Mouse (Mus musculus): Measurements from ENCODE around the gene Golga1. TPM values are rescaled to one million over a fixed set of nuclear protein-coding genes. Genes with fewer than 3 reads are reported as not detected.
"Not testable (repeated sequence)": the region's sequence is repeated elsewhere in the genome, so short reads cannot be mapped to it uniquely, and the experiment has no call there.

The Golga1 gene
- polyA plus RNA-seq, 1 experiment from 2014 or later = 22.7 TPM

- Histone ChIP-seq H3K36me3 (replicated peaks) (peaks cover 88% of the 10 kb centered on the region), H3K4me3 (no peak overlapping the region), H3K4me1 (no peaks in the 10 kb centered on the region), H3K27me3 (ENCODE audit: poor library complexity, severe bottlenecking) (no peaks in the 10 kb centered on the region), H3K27ac (no peak overlapping the region), H3K9me3 (no peaks in the 10 kb centered on the region)
- 95% methylated on average over 1 of the region's 1 CpGs for WGBS
- no peak for DNase-seq (ENCODE audit: extremely low spot score, low spot score)
Observed at GRCm38 (mm10) chr2:39031611-39032010, 33.7 kb downstream of the Golga1 start.

- Histone ChIP-seq H3K4me1 (no peaks in the 10 kb centered on the region), H3K27ac (no peak overlapping the region), H3K36me3 (replicated peaks) (peaks cover 97% of the 10 kb centered on the region), H3K4me3 (no peak overlapping the region), H3K9me3 (no peaks in the 10 kb centered on the region), H3K27me3 (ENCODE audit: poor library complexity, severe bottlenecking) (no peaks in the 10 kb centered on the region)
- 91% methylated on average over 1 of the region's 1 CpGs for WGBS
- DNase-seq (ENCODE audit: extremely low spot score, low spot score) = no peak
Observed at GRCm38 (mm10) chr2:39020004-39020403, 45.3 kb downstream of the Golga1 start.

GRCm38 (mm10) chr2:39016581-39016980, 48.8 kb downstream of the Golga1 start:
- 79% methylated on average over 3 of the region's 3 CpGs for WGBS
- H3K27me3 ChIP-seq (ENCODE audit: poor library complexity, severe bottlenecking) = no peaks in the 10 kb centered on the region
- no peaks in the 10 kb centered on the region for H3K9me3 ChIP-seq
- no peaks in the 10 kb centered on the region for H3K4me1 ChIP-seq
- DNase-seq (ENCODE audit: extremely low spot score, low spot score) = no peak
- peaks cover 99% of the 10 kb centered on the region for H3K36me3 ChIP-seq (replicated peaks)
- no peak overlapping the region for H3K27ac ChIP-seq
- no peak overlapping the region for H3K4me3 ChIP-seq

- Histone ChIP-seq H3K27me3 (ENCODE audit: poor library complexity, severe bottlenecking) (no peaks in the 10 kb centered on the region), H3K4me1 (peaks cover 21% of the 10 kb centered on the region), H3K36me3 (replicated peaks) (peaks cover 75% of the 10 kb centered on the region), H3K9me3 (no peaks in the 10 kb centered on the region), H3K4me3 (no peak overlapping the region), H3K27ac (no peak overlapping the region)
- no peak for DNase-seq (ENCODE audit: extremely low spot score, low spot score)
- WGBS = 88% methylated on average over 7 of the region's 7 CpGs
Observed at GRCm38 (mm10) chr2:39012768-39013279, 52.5 kb downstream of the Golga1 start.

GRCm38 (mm10) chr2:39011971-39012370, 53.4 kb downstream of the Golga1 start:
- peaks cover 66% of the 10 kb centered on the region for H3K36me3 ChIP-seq (replicated peaks)
- H3K27ac ChIP-seq = no peak overlapping the region
- DNase-seq (ENCODE audit: extremely low spot score, low spot score) = no peak
- no peaks in the 10 kb centered on the region for H3K9me3 ChIP-seq
- no peak overlapping the region for H3K4me3 ChIP-seq
- H3K27me3 ChIP-seq (ENCODE audit: poor library complexity, severe bottlenecking) = no peaks in the 10 kb centered on the region
- 90% methylated on average over 3 of the region's 3 CpGs for WGBS
- H3K4me1 ChIP-seq = peaks cover 26% of the 10 kb centered on the region

GRCm38 (mm10) chr2:39011264-39011663, 54.1 kb downstream of the Golga1 start:
- DNase-seq (ENCODE audit: extremely low spot score, low spot score) = no peak
- H3K36me3 ChIP-seq (replicated peaks) = peaks cover 59% of the 10 kb centered on the region
- no peaks in the 10 kb centered on the region for H3K9me3 ChIP-seq
- H3K27ac ChIP-seq = no peak overlapping the region
- no peaks in the 10 kb centered on the region for H3K27me3 ChIP-seq (ENCODE audit: poor library complexity, severe bottlenecking)
- peaks cover 34% of the 10 kb centered on the region for H3K4me1 ChIP-seq
- H3K4me3 ChIP-seq = no peak overlapping the region

GRCm38 (mm10) chr2:39010144-39010543, 55.2 kb downstream of the Golga1 start:
- Histone ChIP-seq H3K4me1 (peaks cover 40% of the 10 kb centered on the region), H3K36me3 (replicated peaks) (peaks cover 48% of the 10 kb centered on the region)
- not testable (repeated sequence) for H3K27me3 ChIP-seq (ENCODE audit: poor library complexity, severe bottlenecking); H3K27ac ChIP-seq; DNase-seq (ENCODE audit: extremely low spot score, low spot score); H3K4me3 ChIP-seq; H3K9me3 ChIP-seq
- 97% methylated on average over 5 of the region's 5 CpGs for WGBS

GRCm38 (mm10) chr2:39008954-39009365, 56.4 kb downstream of the Golga1 start:
- Histone ChIP-seq H3K4me3 (peak overlapping the region; percentile 93), H3K9me3 (no peaks in the 10 kb centered on the region), H3K36me3 (replicated peaks) (peaks cover 39% of the 10 kb centered on the region), H3K4me1 (peaks cover 44% of the 10 kb centered on the region), H3K27me3 (ENCODE audit: poor library complexity, severe bottlenecking) (no peaks in the 10 kb centered on the region), H3K27ac (peak overlapping the region; percentile 92)
- WGBS = 41% methylated on average over 3 of the region's 3 CpGs
- no peak for DNase-seq (ENCODE audit: extremely low spot score, low spot score)

GRCm38 (mm10) chr2:39008350-39008851, 56.9 kb downstream of the Golga1 start:
- H3K9me3 ChIP-seq = no peaks in the 10 kb centered on the region

GRCm38 (mm10) chr2:39007865-39008264, 57.5 kb downstream of the Golga1 start:
- Histone ChIP-seq H3K4me1 (peaks cover 55% of the 10 kb centered on the region), H3K36me3 (replicated peaks) (peaks cover 39% of the 10 kb centered on the region)

More at GRCm38 (mm10) chr2:39008350-39008851, 56.9 kb downstream of the Golga1 start:
- peak overlapping the region; percentile 93 for H3K4me3 ChIP-seq
- no peak for DNase-seq (ENCODE audit: extremely low spot score, low spot score)
- peak overlapping the region; percentile 92 for H3K27ac ChIP-seq
- peaks cover 49% of the 10 kb centered on the region for H3K4me1 ChIP-seq
- peaks cover 39% of the 10 kb centered on the region for H3K36me3 ChIP-seq (replicated peaks)
- no peaks in the 10 kb centered on the region for H3K27me3 ChIP-seq (ENCODE audit: poor library complexity, severe bottlenecking)
- WGBS = 1% methylated on average over 25 of the region's 25 CpGs

GRCm38 (mm10) chr2:39006149-39006730, 59.1 kb downstream of the Golga1 start:
- no peak overlapping the region for H3K27ac ChIP-seq
- H3K27me3 ChIP-seq (ENCODE audit: poor library complexity, severe bottlenecking) = no peaks in the 10 kb centered on the region
- no peaks in the 10 kb centered on the region for H3K9me3 ChIP-seq
- H3K36me3 ChIP-seq (replicated peaks) = peaks cover 39% of the 10 kb centered on the region
- DNase-seq (ENCODE audit: extremely low spot score, low spot score) = no peak
- H3K4me1 ChIP-seq = peaks cover 66% of the 10 kb centered on the region
- 93% methylated on average over 14 of the region's 14 CpGs for WGBS
- peak overlapping the region; percentile 93 for H3K4me3 ChIP-seq

More at GRCm38 (mm10) chr2:39007865-39008264, 57.5 kb downstream of the Golga1 start:
- DNase-seq (ENCODE audit: extremely low spot score, low spot score) = peak; percentile 94
- H3K9me3 ChIP-seq = no peaks in the 10 kb centered on the region
- H3K27me3 ChIP-seq (ENCODE audit: poor library complexity, severe bottlenecking) = no peaks in the 10 kb centered on the region
- WGBS = under 1% methylated on average over 44 of the region's 44 CpGs
- H3K27ac ChIP-seq = peak overlapping the region; percentile 92
- peak overlapping the region; percentile 93 for H3K4me3 ChIP-seq

- 14% methylated on average over 15 of the region's 15 CpGs for WGBS
- no peak for DNase-seq (ENCODE audit: extremely low spot score, low spot score)
- Histone ChIP-seq H3K9me3 (no peaks in the 10 kb centered on the region), H3K27ac (peak within 1 kb of the TSS; percentile 97), H3K4me1 (peaks cover 61% of the 10 kb centered on the region), H3K36me3 (replicated peaks) (peaks cover 39% of the 10 kb centered on the region), H3K27me3 (ENCODE audit: poor library complexity, severe bottlenecking) (no peaks in the 10 kb centered on the region), H3K4me3 (peak within 1 kb of the TSS; percentile 93)
Observed at GRCm38 (mm10) chr2:39005574-39006079, 59.7 kb downstream of the Golga1 start, which contains the start of gene Rpl35. Gene Rpl35 (minus strand): TSS chr2:39005624.

GRCm38 (mm10) chr2:39004880-39005435, 60.4 kb downstream of the Golga1 start, which contains the start of gene Arpc5l:
Gene Arpc5l (plus strand): TSS chr2:39005348.
- Histone ChIP-seq H3K27me3 (ENCODE audit: poor library complexity, severe bottlenecking) (no peaks in the 10 kb centered on the region), H3K4me1 (peaks cover 61% of the 10 kb centered on the region), H3K36me3 (replicated peaks) (peaks cover 43% of the 10 kb centered on the region), H3K4me3 (peak within 1 kb of the TSS; percentile 93), H3K27ac (peak within 1 kb of the TSS; percentile 97), H3K9me3 (no peaks in the 10 kb centered on the region)
- under 1% methylated on average over 58 of the region's 58 CpGs for WGBS
- DNase-seq (ENCODE audit: extremely low spot score, low spot score) = peak; percentile 92
